Mouse (Mus musculus) retina, postnatal 1 day (tissue): ENCODE measurements around the gene Adssl1.

Experiments used
- DNase-seq: peaks from one replicate; pipeline ENCODE4 v3.0.0-alpha.2; 2012

Gene Adssl1

DNA sequence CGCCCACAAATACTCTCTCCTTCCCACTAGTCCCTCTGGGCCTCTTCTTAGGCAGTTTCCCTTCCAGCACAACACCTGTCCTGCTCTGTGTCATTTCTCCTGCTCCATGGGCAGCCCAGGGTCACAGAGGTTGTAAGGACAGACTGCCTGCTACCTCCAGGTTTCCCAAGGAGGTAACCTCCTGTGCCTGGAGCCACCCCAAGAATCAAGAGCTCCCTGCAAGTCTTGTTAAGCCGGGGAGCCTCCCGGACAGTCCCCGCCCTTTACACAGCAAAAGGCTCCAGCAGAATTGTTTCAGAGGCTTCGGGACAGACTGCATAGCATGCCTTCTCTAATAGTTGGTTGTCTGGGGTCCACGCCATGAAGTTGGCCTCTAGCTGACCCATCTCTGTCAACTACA is 6.6 kb downstream of the Adssl1 start:
- DNase-seq, result no peak

DNA sequence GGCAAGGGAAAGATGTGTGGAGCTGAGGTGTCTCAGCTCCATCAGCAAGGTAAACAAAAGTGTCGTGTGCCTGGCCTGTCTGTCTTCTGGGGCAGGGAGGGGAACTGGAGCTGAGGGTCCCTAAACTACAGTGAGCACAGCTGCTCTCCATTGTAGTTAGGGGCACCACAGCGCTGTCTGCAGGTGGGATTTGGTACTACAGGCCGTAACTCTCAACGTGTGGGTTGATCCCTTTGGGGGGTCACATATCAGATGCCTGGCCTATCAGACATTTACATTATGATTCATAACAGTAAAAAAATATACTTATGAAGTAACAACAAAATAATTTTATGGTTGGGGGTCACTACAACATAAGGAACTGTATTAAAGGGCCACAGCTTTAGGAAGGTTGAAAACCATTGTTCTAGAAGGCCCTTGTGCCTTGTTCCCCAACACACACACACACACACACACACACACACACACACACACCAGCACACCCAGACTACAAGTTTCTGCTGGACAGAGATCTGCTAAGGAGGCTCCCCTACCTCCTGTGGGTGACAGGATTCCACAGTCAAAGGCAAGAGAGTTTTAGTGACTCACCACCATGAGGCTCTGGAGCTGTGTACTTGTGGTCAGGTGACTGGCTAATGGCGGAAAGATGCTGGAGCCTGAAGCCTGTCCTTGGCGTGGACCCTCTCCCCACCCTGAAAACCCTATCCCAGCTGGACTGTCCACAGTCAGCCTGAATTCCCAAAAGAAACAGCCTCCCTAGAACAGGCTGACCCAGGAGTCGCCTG is 7.4 kb downstream of the Adssl1 start:
- DNase-seq, result peak; percentile 49

- no peak for DNase-seq
Measured at GRCm38 (mm10) chr12:112628197-112628596, 8.4 kb downstream of the Adssl1 start.

GRCm38 (mm10) chr12:112628928-112629721 is 9.3 kb downstream of the Adssl1 start:
- peak; percentile 86 for DNase-seq

DNA sequence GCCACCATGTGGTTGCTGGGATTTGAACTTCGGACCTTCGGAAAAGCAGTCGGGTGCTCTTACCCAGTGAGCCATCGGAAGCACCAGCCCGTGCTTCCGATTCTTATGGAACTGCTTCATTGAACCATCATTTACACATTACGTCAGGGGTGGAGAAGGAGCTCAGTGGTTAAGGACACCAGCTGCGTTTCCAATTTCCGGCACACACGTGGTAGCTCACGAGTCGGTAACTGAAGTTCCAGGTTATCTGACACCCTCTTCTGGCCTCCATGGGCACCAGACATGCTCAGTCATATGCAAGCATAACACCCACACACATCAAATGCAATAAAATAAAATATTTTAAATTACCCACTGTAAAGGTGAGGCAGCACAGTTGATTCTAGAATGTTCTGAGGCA is 10.2 kb downstream of the Adssl1 start:
- no peak for DNase-seq

- DNase-seq, result no peak
Measured at GRCm38 (mm10) chr12:112630796-112631195, 11.0 kb downstream of the Adssl1 start.

- DNase-seq, result no peak
Measured at GRCm38 (mm10) chr12:112631472-112631871, 11.6 kb downstream of the Adssl1 start.

DNA sequence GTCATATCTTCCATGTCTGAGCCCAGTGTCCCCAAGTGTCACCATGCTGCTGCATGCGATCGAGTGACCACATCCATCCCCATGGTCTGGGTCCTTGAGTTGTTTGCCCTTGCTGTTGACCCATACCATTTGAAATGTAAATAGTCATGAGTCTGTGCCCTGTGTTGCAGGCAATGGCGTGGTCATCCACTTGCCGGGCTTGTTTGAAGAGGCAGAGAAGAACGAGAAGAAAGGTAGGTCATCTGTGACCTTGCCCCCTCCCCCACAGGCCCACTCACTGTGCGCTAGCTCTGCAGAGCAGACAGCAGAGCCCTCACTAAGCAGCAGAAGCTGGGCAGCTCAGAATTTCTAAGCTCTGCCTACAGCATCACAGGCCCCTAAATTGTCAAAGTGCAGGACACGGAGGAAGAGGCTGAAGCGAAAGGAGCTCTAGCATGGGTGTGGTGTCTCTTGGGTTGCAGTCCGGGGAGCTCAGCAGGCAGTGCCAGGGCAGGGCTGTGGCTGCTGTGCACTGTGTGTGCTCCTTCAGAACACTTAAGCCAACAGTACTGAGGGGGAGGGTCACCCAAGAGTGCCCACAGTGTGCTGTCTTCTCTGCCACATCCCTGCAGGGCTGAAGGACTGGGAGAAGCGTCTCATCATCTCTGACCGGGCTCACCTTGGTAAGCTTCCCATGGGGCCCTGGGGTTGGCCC is 12.4 kb downstream of the Adssl1 start:
- DNase-seq, result no peak

DNA sequence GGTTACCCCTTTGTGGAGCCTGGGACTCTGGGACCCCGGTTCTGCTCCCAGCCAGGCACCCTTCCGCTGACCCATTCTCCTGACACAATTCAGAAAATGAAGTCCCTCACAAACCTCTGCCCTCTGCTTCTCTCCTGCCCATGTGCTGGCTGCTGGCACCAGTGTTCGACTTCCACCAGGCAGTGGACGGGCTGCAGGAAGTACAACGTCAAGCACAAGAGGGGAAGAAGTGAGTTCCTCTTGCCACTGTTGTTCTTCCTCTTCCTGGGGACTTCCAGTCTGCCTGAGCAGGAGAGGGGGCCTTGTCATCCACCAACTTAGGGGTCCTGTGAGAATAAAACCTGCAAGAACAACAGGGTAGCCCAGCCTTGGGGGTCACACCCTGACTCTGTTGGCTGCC is 13.1 kb downstream of the Adssl1 start:
- DNase-seq, result no peak

GRCm38 (mm10) chr12:112633686-112634085 is 13.8 kb downstream of the Adssl1 start:
- DNase-seq, result no peak

DNA sequence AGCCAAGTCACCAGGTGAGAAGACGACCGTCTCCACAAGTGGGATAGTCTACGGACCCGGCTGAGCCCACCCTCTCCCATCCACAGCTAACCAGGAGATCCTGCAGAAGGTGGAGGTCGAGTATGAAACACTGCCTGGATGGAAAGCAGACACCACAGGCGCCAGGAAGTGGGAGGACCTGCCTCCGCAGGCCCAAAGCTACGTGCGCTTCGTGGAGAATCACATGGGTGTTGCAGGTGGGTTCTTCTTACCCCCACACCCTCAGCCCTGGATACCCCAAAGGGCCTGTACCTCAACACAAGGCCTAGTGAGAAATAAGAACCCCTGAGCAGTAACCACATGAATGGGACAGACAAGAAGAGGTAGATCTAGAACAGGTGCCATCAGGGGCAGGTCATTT is 19.7 kb downstream of the Adssl1 start:
- no peak for DNase-seq

- no peak for DNase-seq
Measured at GRCm38 (mm10) chr12:112643126-112643525, 23.3 kb downstream of the Adssl1 start.

GRCm38 (mm10) chr12:112644180-112644854 is 24.5 kb downstream of the Adssl1 start, which contains the start of gene Siva1:
TSS of gene Siva1 (plus strand) at chr12:112644679.
- DNase-seq, result peak; percentile 99

GRCm38 (mm10) chr12:112644855-112645506 is 25.1 kb downstream of the Adssl1 start:
- no peak for DNase-seq

DNA sequence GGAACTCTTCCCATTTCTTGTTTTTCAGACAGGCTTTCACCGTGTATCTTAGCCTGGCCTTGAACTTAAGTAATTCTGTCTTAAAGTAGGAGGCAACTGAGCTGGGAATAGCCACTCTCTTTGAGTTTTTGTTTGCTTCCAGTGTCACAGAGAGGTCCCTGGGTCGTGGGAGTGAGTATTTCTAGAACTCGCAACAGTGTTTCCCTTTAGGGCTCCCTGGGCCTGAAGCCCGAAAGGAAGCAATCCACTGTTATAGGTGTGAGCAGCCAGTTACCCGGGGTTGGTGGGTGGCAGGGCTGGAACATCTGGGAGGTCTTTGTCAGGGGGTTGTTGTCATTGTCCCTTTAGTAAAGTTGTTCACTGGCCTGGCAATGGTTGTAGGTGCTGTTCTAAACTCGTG is 26.3 kb downstream of the Adssl1 start:
- no peak for DNase-seq

DNA sequence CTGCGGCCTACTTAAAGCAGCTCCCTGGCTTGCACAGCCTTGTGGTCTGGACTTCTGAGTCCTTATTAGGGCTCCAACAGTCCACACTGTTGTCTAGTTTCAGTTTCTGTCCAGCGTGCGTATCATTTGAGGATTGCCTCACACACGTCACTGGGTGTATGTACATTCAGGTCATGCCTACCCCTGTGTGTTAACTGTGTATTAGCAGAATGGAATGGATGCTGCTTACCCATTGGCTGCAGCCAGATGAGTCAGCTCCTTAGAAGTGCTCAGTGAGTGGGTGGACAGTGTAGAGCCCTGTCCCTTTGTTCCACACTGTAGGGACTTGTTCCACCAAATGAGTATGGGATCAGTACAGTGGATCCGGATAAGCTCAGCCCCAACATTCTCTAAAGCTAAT is 28.2 kb downstream of the Adssl1 start:
- DNase-seq, result no peak

GRCm38 (mm10) chr12:112651778-112652439 is 32.1 kb downstream of the Adssl1 start:
- DNase-seq, result no peak

DNA sequence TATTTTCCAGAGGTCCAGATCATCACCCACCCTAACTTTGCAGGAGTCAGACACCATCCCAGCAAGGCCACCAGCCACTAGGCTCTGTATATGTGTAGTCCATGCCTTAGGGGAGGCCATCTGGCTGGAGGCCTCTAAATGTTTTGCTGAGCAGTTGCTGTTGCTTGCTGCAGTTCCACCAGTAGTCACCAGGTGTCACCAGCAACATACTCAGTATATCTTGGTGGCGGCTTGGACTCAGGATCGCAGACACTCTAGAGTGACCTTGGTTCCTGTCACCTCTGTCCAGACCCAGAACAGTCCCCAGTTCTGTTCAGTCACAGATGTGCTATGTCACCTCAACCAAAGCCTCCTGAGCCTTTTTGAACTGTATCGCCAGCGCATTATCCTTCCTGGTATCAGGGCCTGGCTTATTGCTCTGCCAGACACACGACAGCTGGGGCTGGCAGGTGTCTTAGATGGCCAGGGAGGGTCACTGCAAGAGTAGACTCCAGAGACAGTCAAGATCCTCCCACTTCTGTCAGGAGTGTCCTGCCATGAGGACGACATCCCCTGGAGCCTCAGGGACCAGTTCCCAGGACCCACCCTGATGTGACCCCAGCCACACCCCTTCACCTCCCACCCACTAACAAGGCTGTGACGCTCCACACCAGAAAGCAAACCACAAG is 33.4 kb downstream of the Adssl1 start:
- DNase-seq, result peak; percentile 92

DNA sequence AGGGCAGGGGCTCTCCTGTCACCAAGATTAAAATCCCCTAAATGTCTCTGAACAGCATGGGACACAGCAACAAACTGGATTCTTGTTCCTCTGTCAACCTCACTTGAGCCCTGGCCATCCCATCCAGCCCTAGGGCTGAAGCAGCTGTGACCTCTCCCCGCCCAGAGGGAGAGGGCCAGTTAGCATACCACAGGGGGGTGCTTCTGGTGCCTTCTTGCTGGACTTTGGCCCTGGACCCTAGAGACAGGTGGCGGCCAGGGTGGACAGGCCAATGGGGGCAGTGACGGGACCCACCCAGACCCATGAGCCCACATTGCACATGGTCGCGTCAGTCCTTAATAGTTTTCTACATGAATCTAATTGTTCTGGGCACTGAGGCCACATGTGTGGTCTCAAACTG is 34.2 kb downstream of the Adssl1 start:
- no peak for DNase-seq

DNA sequence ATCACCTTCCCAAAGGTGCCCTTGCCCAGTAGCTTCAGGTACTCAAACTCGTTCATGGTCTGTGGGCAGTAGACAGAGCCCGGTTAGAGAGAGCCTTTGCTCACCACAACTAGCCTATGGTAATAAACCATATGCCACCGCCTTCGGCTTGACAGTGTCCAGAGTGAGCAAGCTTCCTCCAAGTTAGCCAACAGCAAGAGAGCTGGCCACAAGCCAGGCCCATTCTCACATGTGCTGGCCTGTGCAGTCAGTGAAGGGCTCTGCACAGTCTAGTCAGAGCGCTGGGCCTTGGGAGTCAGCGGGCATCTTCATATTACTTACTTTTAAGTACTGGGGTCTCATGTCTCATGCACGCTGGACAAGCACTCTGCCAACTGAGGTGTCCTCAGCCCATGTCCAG is 38.8 kb downstream of the Adssl1 start:
- DNase-seq, result no peak

- DNase-seq, result peak; percentile 56
Measured at GRCm38 (mm10) chr12:112659109-112659508, 39.3 kb downstream of the Adssl1 start.
